Mouse (Mus musculus): ENCODE measurements around the gene Ophn1. TPM values are rescaled to one million over a fixed set of nuclear protein-coding genes. Genes with fewer than 3 reads are reported as not detected.

The Ophn1 gene
- polyA plus RNA-seq, 1 experiment from 2014 or later: 3.3 TPM

- Histone ChIP-seq H3K36me3 (replicated peaks; ENCODE audit: insufficient read depth, low read length) (no peaks in the 10 kb centered on the region), H3K9me3 (ENCODE audit: low read length) (no peaks in the 10 kb centered on the region), H3K4me3 (ENCODE audit: low read depth, low read length) (no peak overlapping the region), H3K27ac (ENCODE audit: low read depth) (no peak overlapping the region), H3K27me3 (ENCODE audit: insufficient read depth, low read length) (no peaks in the 10 kb centered on the region), H3K9ac (replicated peaks) (no peak overlapping the region), H3K4me1 (ENCODE audit: insufficient read depth) (no peaks in the 10 kb centered on the region), H3K4me2 (ENCODE audit: low read depth, low read length) (no peak overlapping the region)
- TF ChIP-seq EP300 (IDR thresholded peaks at IDR 0.05; ENCODE audit: low read depth) (no peak), CTCF (IDR thresholded peaks at IDR 0.05; ENCODE audit: low read depth) (no peak)
- ATAC-seq (no peak), DNase-seq (no peak)
- 70% methylated on average over 2 of the region's 2 CpGs for WGBS (ENCODE audit: insufficient replicate concordance)
Measured at GRCm38 (mm10) chrX:98681281-98681680, 209.5 kb downstream of the Ophn1 start.

DNA sequence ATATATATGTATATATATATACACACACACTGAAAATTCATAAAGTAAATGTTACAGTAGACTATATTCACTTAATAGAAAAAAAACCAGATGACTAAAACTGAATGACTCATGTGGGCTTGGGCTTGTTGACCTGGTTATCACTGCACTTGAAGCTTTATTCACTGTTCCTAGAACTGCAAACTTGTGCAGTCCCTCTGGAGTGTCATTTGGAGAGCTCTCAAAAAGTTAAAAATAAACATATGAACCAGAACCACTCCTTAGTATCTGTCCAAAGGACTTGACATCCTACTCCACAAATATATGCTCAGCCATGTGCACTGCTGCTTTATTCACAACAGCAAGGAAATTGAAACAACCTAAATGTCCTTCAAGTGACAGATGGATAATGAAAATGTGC, 219.8 kb downstream of the Ophn1 start:
- no peaks in the 10 kb centered on the region for H3K9me3 ChIP-seq (ENCODE audit: low read length)
- no peak overlapping the region for H3K9ac ChIP-seq (replicated peaks)
- H3K4me2 ChIP-seq (ENCODE audit: low read depth, low read length): no peak overlapping the region
- H3K27ac ChIP-seq (ENCODE audit: low read depth): no peak overlapping the region
- no peak for TF ChIP-seq CTCF (IDR thresholded peaks at IDR 0.05; ENCODE audit: low read depth)
- no peak for TF ChIP-seq EP300 (IDR thresholded peaks at IDR 0.05; ENCODE audit: low read depth)
- no peak for DNase-seq
- ATAC-seq: no peak
- no peaks in the 10 kb centered on the region for H3K36me3 ChIP-seq (replicated peaks; ENCODE audit: insufficient read depth, low read length)
- H3K27me3 ChIP-seq (ENCODE audit: insufficient read depth, low read length): no peaks in the 10 kb centered on the region
- H3K4me3 ChIP-seq (ENCODE audit: low read depth, low read length): no peak overlapping the region
- H3K4me1 ChIP-seq (ENCODE audit: insufficient read depth): no peaks in the 10 kb centered on the region

GRCm38 (mm10) chrX:98651431-98651830, 239.4 kb downstream of the Ophn1 start:
- Histone ChIP-seq H3K9ac (replicated peaks) (no peak overlapping the region), H3K36me3 (replicated peaks; ENCODE audit: insufficient read depth, low read length) (no peaks in the 10 kb centered on the region), H3K4me2 (ENCODE audit: low read depth, low read length) (no peak overlapping the region), H3K27ac (ENCODE audit: low read depth) (no peak overlapping the region), H3K27me3 (ENCODE audit: insufficient read depth, low read length) (no peaks in the 10 kb centered on the region), H3K4me3 (ENCODE audit: low read depth, low read length) (no peak overlapping the region), H3K4me1 (ENCODE audit: insufficient read depth) (no peaks in the 10 kb centered on the region), H3K9me3 (ENCODE audit: low read length) (no peaks in the 10 kb centered on the region)
- no peak for DNase-seq
- ATAC-seq: no peak
- no peak for TF ChIP-seq EP300 (IDR thresholded peaks at IDR 0.05; ENCODE audit: low read depth)
- no peak for TF ChIP-seq CTCF (IDR thresholded peaks at IDR 0.05; ENCODE audit: low read depth)

- Histone ChIP-seq H3K4me3 (ENCODE audit: low read depth, low read length) (no peak overlapping the region), H3K4me1 (ENCODE audit: insufficient read depth) (no peaks in the 10 kb centered on the region), H3K9ac (replicated peaks) (no peak overlapping the region), H3K27me3 (ENCODE audit: insufficient read depth, low read length) (no peaks in the 10 kb centered on the region), H3K36me3 (replicated peaks; ENCODE audit: insufficient read depth, low read length) (no peaks in the 10 kb centered on the region), H3K27ac (ENCODE audit: low read depth) (no peak overlapping the region), H3K4me2 (ENCODE audit: low read depth, low read length) (no peak overlapping the region), H3K9me3 (ENCODE audit: low read length) (no peaks in the 10 kb centered on the region)
- no peak for DNase-seq
- no peak for TF ChIP-seq CTCF (IDR thresholded peaks at IDR 0.05; ENCODE audit: low read depth)
- no peak for TF ChIP-seq EP300 (IDR thresholded peaks at IDR 0.05; ENCODE audit: low read depth)
- 64% methylated on average over 3 of the region's 3 CpGs for WGBS (ENCODE audit: insufficient replicate concordance)
- no peak for ATAC-seq
Measured at GRCm38 (mm10) chrX:98628666-98629404, 262.0 kb downstream of the Ophn1 start.

DNA sequence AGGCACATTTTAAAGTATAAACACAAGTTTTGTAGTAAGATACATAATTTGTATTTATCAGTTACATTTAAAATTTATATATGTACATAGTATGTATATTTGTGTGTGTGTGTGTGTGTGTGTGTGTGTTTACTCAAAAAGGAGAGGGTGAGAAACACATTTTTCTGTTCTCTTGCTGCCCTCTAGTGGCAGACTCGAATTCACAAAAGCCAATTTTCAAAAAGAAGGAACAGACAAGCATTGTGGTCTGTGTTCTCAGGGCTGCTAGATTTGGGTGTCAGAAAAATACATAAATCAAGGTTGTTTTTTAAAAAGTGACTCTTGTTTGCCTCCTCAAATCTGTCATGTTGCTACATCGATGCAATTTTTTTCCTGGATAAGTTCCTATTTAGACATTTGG, 272.0 kb downstream of the Ophn1 start:
- no peak for ATAC-seq
- TF ChIP-seq CTCF (IDR thresholded peaks at IDR 0.05; ENCODE audit: low read depth): peak; percentile 58
- TF ChIP-seq EP300 (IDR thresholded peaks at IDR 0.05; ENCODE audit: low read depth): no peak
- Histone ChIP-seq H3K4me2 (ENCODE audit: low read depth, low read length) (no peak overlapping the region), H3K4me1 (ENCODE audit: insufficient read depth) (no peaks in the 10 kb centered on the region), H3K9me3 (ENCODE audit: low read length) (no peaks in the 10 kb centered on the region), H3K27ac (ENCODE audit: low read depth) (no peak overlapping the region), H3K9ac (replicated peaks) (no peak overlapping the region), H3K36me3 (replicated peaks; ENCODE audit: insufficient read depth, low read length) (no peaks in the 10 kb centered on the region), H3K27me3 (ENCODE audit: insufficient read depth, low read length) (no peaks in the 10 kb centered on the region), H3K4me3 (ENCODE audit: low read depth, low read length) (no peak overlapping the region)
- DNase-seq: peak; percentile 13
- WGBS (ENCODE audit: insufficient replicate concordance): 0% methylated on average over 2 of the region's 2 CpGs

GRCm38 (mm10) chrX:98617426-98617825, 273.4 kb downstream of the Ophn1 start:
- Histone ChIP-seq H3K36me3 (replicated peaks; ENCODE audit: insufficient read depth, low read length) (no peaks in the 10 kb centered on the region), H3K4me1 (ENCODE audit: insufficient read depth) (no peaks in the 10 kb centered on the region), H3K4me2 (ENCODE audit: low read depth, low read length) (no peak overlapping the region), H3K27ac (ENCODE audit: low read depth) (no peak overlapping the region), H3K4me3 (ENCODE audit: low read depth, low read length) (no peak overlapping the region), H3K27me3 (ENCODE audit: insufficient read depth, low read length) (no peaks in the 10 kb centered on the region), H3K9ac (replicated peaks) (no peak overlapping the region), H3K9me3 (ENCODE audit: low read length) (no peaks in the 10 kb centered on the region)
- 57% methylated on average over 4 of the region's 4 CpGs for WGBS (ENCODE audit: insufficient replicate concordance)
- DNase-seq: no peak
- TF ChIP-seq EP300 (IDR thresholded peaks at IDR 0.05; ENCODE audit: low read depth): no peak
- TF ChIP-seq CTCF (IDR thresholded peaks at IDR 0.05; ENCODE audit: low read depth): no peak
- ATAC-seq: no peak

DNA sequence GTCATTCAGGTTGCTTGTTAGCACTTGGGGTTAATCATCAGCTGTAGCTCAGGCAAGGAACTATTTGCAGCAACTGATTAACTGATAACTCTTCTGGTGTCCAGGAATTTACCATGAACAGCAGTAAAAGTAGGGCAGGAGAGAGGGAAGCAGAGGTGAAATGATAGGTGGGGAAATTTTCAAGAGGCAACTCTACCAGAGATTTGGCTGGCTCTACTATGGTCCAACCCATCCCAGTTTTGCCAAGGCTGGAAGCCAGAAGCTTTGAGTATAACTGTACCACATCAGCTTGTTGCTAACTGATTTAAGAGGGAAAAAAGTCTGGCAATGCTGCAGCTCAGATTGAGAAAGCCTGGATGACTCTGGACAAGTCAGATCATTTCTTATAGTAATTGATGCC, 316.6 kb downstream of the Ophn1 start:
- no peak for TF ChIP-seq EP300 (IDR thresholded peaks at IDR 0.05; ENCODE audit: low read depth)
- TF ChIP-seq CTCF (IDR thresholded peaks at IDR 0.05; ENCODE audit: low read depth): no peak
- Histone ChIP-seq H3K36me3 (replicated peaks; ENCODE audit: insufficient read depth, low read length) (no peaks in the 10 kb centered on the region; the same call in 1 of the 2 replicates), H3K9me3 (ENCODE audit: low read length) (no peaks in the 10 kb centered on the region), H3K27ac (ENCODE audit: low read depth) (no peak overlapping the region), H3K4me3 (ENCODE audit: low read depth, low read length) (no peak overlapping the region), H3K4me2 (ENCODE audit: low read depth, low read length) (no peak overlapping the region), H3K9ac (replicated peaks) (no peak overlapping the region), H3K27me3 (ENCODE audit: insufficient read depth, low read length) (no peaks in the 10 kb centered on the region), H3K4me1 (ENCODE audit: insufficient read depth) (no peaks in the 10 kb centered on the region)
- no peak for ATAC-seq
- DNase-seq: no peak

Measured in liver, postnatal 0 days (tissue).